Mouse (Mus musculus) bone marrow, adult 2 months (tissue): ENCODE measurements around the gene Gpr137.

Experiments used
- CTCF ChIP-seq: fragments of 200-500 bp; IDR thresholded peaks from 2 replicates; pipeline ENCODE4 v1.5.1; 2011; ENCODE audit warnings: low read length, control low read depth; ENCODE audit not compliant: control insufficient read depth, insufficient read depth
- POLR2A ChIP-seq: fragments of 200-500 bp; IDR thresholded peaks from 2 replicates; pipeline ENCODE4 v1.6.1; 2011; ENCODE audit warnings: low read depth, mild to moderate bottlenecking, control low read depth, low read length, borderline replicate concordance; ENCODE audit not compliant: control insufficient read depth

- TF ChIP-seq POLR2A = no peak
- no peak for TF ChIP-seq CTCF
These were observed 21.3 kb downstream of the Gpr137 start for GRCm38 (mm10) chr19:6920741-6921636.
